Mouse (Mus musculus) cerebellum, adult 9-10 months (tissue): ENCODE results near the gene Olfr281.
"Not testable (repeated sequence)": the region's sequence is repeated elsewhere in the genome, so short reads cannot be mapped to it uniquely, and the experiment has no call there.

Experiments used
- DNase-seq: peaks from one replicate; pipeline ENCODE4 v3.0.0; 2022

The Olfr281 gene

GRCm38 (mm10) chr15:98452288-98452687 is at the start of gene Olfr281:
Olfr281 (plus strand) TSS chr15:98452588.
- no peak for DNase-seq

DNA sequence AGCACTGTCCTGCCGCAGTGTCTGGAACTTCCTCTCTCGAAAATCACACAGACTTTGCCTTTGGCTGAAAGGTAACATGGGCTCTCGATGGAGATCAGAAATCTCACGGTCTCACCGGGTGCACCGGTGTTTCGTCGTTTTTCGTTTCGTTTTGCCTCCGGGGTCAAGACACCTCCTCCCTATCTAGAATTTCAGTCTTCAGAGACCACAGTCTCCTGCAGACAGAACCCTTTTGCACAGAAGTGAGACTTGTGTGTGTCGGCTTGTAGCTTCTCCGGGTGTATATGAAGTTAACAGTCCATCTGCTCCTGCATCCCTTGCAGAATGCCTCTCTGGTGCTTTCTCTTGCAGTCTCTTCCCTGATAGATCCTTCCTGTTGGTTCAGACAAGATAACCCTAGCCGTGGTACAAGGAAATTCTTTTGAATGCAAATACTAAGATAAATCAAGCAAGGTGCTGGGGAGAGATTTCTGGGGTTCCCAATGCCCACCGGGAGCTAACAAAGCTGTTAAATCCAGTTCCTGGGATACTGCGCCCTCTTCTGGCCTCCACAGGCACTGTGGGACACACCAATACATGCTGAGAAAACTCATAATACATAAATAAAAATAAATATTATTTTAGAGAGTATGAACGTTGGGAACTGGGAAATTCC is 43.9 kb upstream of the Olfr281 start:
- DNase-seq: no peak

DNA sequence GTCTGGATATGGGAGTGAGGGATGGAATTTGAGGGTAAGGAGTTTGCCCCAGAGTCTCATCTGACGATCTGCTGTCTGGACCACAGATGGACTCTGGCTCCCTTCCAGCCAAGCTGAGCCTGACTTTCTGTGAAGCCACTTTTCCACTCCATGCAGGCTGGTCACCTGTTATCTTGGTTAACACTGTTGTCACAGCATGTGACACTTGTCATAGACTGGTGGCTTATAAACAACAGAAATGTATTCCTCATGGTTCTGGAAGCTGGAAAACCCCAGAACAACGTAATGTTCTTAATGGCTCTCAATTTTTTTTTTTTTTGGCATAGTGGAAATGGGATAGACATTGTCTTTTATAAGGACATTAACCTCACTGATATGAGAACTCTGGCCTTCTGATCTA is 42.8 kb upstream of the Olfr281 start:
- no peak for DNase-seq

- DNase-seq: no peak
These were observed 42.1 kb upstream of the Olfr281 start for GRCm38 (mm10) chr15:98410249-98410648.

GRCm38 (mm10) chr15:98415996-98416395 is 36.4 kb upstream of the Olfr281 start:
- DNase-seq: no peak

GRCm38 (mm10) chr15:98416802-98417201 is 35.6 kb upstream of the Olfr281 start:
- not testable (repeated sequence) for DNase-seq

- DNase-seq: not testable (repeated sequence)
These were observed 35.1 kb upstream of the Olfr281 start for GRCm38 (mm10) chr15:98417285-98417684.

- no peak for DNase-seq
These were observed 34.3 kb upstream of the Olfr281 start for GRCm38 (mm10) chr15:98418096-98418495.

GRCm38 (mm10) chr15:98420897-98421296 is 31.5 kb upstream of the Olfr281 start:
- DNase-seq: no peak

GRCm38 (mm10) chr15:98424326-98424725 is 28.1 kb upstream of the Olfr281 start:
- no peak for DNase-seq

GRCm38 (mm10) chr15:98424753-98425152 is 27.6 kb upstream of the Olfr281 start:
- no peak for DNase-seq

DNA sequence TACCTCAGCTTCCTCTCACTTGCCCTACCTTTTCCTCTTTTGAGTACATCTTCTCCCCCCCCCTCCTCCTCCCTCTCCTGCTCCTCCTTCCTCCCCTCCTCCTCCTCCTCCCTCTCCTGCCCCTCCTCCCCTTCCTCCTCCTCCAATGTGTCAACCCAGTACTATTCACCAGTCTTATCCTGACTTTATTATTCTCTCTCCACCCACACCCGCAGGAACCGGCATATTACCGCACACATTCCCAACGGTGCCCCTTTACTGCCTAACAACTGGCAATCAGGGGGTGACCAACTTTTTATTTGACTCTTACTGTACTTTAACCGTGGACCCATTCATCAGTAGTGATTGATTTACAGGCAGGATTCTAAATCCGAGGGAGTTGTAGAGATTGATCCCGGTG is 27.2 kb upstream of the Olfr281 start:
- DNase-seq: no peak

DNA sequence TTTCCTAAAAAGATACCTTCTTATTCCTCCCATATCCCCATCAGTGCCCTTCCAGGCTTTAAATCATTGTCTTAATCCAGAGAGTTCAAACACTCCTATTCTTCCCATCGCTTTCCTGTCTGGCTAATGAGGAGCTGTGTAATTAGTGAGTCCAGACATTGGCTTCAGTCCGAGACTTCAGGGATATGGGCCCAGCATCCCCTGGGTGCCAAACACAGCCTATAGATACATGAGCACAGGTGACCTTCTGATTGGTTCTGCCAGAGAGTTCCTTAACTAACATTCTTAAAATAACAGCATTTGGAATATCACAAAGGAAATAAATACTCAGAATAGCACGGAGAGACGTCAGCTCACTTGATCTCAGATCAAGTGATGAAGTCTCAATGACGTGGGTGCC is 21.5 kb upstream of the Olfr281 start, which contains the start of gene Olfr282:
Gene Olfr282, plus strand, starts transcription at position 301 of the 400 bp plus-strand sequence.
- not testable (repeated sequence) for DNase-seq

DNA sequence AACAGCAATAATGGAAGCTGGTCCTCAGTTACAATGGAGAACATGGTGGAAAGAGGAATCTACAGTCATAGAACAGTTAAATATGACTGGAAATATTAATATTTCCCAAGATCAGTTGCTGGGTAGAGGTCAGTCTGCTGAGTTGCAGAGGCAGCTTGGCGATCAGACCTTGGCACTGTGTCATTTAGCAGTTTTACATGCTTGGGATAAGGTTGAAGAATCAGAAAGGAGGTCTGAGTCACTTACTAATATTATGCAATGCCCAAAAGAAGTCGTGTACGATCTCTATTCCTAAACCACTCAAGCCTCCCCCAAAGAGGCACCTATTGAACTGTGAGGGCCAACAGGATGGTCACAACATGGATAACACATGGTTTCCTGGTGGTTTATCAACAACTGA is 7.8 kb upstream of the Olfr281 start:
- DNase-seq: no peak

GRCm38 (mm10) chr15:98448521-98448920 is 3.9 kb upstream of the Olfr281 start:
- DNase-seq: peak; percentile 7

DNA sequence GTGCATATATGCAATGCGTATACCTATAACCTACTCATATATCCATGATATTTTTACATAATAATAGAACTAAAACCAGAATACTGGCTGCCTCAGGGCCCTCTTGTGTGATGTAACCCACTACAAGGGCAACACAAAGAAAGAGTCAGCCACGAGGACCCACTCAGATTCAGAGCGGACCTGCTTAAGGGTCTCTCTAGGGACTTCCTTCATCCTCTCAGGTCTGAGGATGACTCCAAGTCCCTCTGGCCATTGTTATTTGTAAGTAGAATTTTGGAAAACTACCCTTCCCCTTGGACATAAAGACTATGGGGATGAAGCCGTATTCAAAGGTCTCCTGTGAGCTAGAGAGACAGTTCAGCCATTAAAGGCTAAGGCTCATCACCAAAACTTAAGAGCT is 17.2 kb downstream of the Olfr281 start, which contains the start of gene OR5BS1P:
Gene OR5BS1P, plus strand, starts transcription at position 301 of the 400 bp plus-strand sequence.
- no peak for DNase-seq

DNA sequence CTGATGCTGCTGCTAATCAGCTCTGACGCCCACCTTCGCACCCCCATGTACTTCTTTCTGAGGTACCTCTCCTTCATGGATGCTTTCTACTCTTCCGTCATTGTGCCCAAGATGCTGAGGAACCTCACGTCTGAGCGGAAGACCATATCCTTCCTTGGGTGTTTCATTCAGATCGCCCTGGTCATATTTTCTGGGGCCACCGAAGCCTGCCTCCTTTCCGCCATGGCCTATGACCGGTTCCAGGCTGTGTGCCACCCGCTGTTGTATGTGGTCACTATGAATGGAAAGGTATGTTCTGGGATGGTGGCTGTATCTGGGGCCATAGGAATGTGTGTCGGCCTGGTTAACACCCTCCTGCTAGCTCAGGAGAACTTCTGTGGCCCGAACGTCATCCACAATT is 19.2 kb downstream of the Olfr281 start:
- DNase-seq: no peak

- no peak for DNase-seq
These were observed 22.6 kb downstream of the Olfr281 start for GRCm38 (mm10) chr15:98474958-98475357.

GRCm38 (mm10) chr15:98475382-98475781 is 23.0 kb downstream of the Olfr281 start:
- peak; percentile 22 for DNase-seq

DNA sequence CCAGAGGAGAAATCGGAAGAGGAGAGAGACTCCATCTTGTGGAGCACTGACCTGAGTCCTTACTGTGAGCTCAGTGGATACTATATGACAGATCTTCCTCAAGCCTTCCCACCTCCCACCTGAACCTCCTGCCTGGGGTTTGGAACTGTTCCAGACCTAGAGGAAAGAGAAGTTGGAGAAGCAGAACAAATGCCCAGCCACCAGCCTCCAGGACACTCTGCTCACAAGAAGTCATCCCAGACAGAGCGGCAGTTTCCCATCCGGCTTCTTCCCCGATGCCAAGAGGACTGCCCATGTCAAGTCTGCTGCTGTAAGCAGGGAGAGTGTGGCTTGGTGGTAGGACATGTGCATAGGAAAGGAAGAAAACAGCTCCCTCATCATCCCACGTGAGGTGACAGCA is 23.9 kb downstream of the Olfr281 start:
- DNase-seq: no peak

DNA sequence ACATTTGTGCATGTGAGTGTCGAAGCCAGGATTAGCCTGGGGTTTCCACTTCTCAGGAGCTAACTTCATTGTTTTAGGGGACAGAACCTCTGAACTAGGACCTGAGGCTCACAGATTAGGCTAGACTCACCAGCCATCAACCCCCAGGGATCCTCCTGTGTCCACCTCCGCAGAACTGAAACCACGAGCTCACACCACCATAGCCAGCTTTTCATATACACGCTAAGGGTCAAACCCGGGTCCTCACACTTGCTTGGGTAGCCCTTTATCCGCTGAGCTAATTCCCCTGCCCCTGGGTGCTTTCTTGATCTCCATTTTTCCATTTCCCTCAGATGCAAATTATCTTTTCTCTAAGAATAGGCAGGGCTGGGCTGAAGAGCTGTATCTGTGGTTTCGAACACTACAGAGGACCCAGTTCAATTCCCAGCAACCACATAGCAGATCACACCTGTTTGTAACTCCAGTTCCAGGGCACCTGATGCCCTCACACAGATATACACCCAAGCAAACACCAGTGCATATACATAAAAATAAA is 27.2 kb downstream of the Olfr281 start:
- no peak for DNase-seq

DNA sequence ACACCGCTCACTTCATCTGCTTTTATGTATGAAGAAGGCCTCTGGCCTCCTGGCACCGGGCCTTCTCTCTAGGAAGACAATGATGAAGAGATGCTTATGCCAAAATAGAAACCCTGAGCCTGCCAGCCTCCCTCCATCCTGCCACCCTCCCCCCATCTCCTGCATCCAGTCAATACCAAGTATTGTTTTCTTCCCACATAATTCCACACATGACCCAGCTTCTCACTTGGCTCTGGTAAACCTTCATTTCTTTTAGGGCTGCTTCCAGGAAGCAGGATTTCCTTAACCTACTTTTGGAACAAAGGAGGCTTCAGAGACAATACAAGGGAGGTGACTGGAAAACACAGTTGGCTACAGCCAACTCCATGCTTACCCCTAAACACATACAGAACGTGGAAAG is 30.3 kb downstream of the Olfr281 start, which contains the start of gene Lalba:
Gene Lalba, minus strand, starts transcription at position 21 of the 400 bp plus-strand sequence.
- DNase-seq: no peak

DNA sequence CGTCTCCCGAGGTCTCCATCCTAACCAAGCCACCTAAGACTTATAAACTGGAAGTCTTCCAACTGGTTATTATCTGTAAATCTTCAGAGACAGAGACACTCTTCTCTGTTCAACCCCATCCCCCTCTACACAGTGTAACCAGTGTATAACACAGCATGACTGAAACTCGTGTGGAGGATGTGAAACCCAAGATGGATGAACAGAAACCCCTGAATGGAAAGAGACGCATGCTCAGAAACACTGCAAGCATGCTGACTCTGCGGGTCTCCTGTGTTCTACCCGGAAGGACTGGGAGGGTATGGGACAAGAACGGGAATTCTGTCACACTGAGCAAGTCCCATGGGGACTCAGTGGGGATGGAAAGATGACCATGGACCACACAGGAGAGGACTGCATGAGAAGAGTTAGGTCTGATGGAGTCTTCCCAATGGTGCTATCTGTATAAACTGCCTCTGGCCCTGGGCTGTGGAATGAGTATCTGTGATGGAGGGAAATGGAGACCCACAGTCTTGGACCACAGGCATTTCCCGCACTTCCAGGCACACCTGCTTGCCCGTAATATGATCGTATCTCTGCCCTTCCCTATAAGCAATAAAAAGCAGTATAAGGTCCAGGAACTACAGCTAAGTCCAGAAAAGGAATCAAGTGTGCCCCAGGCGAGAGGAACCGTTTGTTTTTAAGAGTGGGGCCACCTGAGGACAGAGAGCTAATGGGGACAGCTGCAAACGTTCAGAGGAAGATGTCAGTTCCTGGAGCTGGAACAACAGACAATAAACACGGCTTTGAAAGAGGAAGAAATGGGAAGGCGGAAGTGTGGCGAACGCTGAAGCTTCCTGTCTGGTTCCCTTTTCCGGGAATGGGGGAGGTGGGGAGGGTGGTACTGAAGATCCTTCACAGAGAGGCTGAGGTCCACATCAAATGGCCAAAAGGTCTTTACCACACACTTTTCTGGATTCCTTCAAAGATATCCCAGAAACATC is 31.8 kb downstream of the Olfr281 start:
- no peak for DNase-seq
